Mouse (Mus musculus) fibroblast of lung, adult 2 months (primary cell): ENCODE data around the gene Scgb1b7.
"Not testable (repeated sequence)": the region's sequence is repeated elsewhere in the genome, so short reads cannot be mapped to it uniquely, and the experiment has no call there.

Source experiments
- DNase-seq: peaks from one replicate; pipeline ENCODE4 v3.0.0-alpha.2; 2011; ENCODE audit warnings: low read depth

Scgb1b7 gene

GRCm38 (mm10) chr7:31712365-31712764 is at the start of gene Scgb1b7:
Gene Scgb1b7, plus strand, starts transcription at chr7:31712665.
- DNase-seq: not testable (repeated sequence)

GRCm38 (mm10) chr7:31705657-31706056 is 6.8 kb upstream of the Scgb1b7 start, which contains the start of gene Scgb2b7:
Gene Scgb2b7, minus strand, starts transcription at chr7:31705757.
- DNase-seq: not testable (repeated sequence)
